Mouse (Mus musculus): ENCODE data around the gene Dffb. TPM values are rescaled to one million over a fixed set of nuclear protein-coding genes. Genes with fewer than 3 reads are reported as not detected.

The Dffb gene
- 23.0 TPM for polyA plus RNA-seq (2017; shearing (Covaris generic))

GRCm38 (mm10) chr4:153974431-153975291, at the start of gene Dffb, which contains the start of gene Cep104:
Dffb (minus strand) TSS chr4:153975126.
Cep104 (plus strand) TSS chr4:153975194.

GRCm38 (mm10) chr4:154011646-154012089, 36.7 kb upstream of the Dffb start, which contains the start of gene Lrrc47:
Lrrc47 (plus strand) TSS chr4:154011731.

GRCm38 (mm10) chr4:153956569-153957405, 18.1 kb downstream of the Dffb start, which contains the start of gene A430005L14Rik:
A430005L14Rik (plus strand) TSS chr4:153957237.

Other genes starting within 250 kb of the Dffb start
- 74.9 TPM for gene A430005L14Rik, start 17.9 kb downstream of the Dffb start, polyA plus RNA-seq (2017; shearing (Covaris generic))
- 13.5 TPM for gene Cep104, start 68 bp upstream of the Dffb start, polyA plus RNA-seq (2017; shearing (Covaris generic))
- 57.1 TPM for gene Lrrc47, start 36.6 kb upstream of the Dffb start, polyA plus RNA-seq (2017; shearing (Covaris generic))
- 0.18 TPM for gene Smim1, start 51.1 kb upstream of the Dffb start, polyA plus RNA-seq (2017; shearing (Covaris generic))
- not detected for gene Ccdc27, start 67.6 kb upstream of the Dffb start, polyA plus RNA-seq (2017; shearing (Covaris generic))
- not detected for gene Trp73, start 165.1 kb upstream of the Dffb start, polyA plus RNA-seq (2017; shearing (Covaris generic))
- 38.4 TPM for gene Wrap73, start 167.2 kb upstream of the Dffb start, polyA plus RNA-seq (2017; shearing (Covaris generic))
- gene Tprgl, start 185.5 kb upstream of the Dffb start, polyA plus RNA-seq (2017; shearing (Covaris generic)): 376 TPM
- 0.38 TPM for gene Megf6, start 195.6 kb upstream of the Dffb start, polyA plus RNA-seq (2017; shearing (Covaris generic))